Mouse (Mus musculus) liver, embryonic 15.5 days (tissue): ENCODE results near the gene Aldh1b1. TPM values are rescaled to one million over a fixed set of nuclear protein-coding genes. Genes with fewer than 3 reads are reported as not detected.

Experiments used
- ATAC-seq: fragments of 200-750 bp; cut with Nextera tagmentation; 2 replicates; pipeline ENCODE4 v1.8.0; 2017; ENCODE audit warnings: moderate number of reproducible peaks, mild to moderate bottlenecking, moderate library complexity; ENCODE audit not compliant: insufficient read depth
- H3K27ac ChIP-seq: fragments of 300-500 bp; sonication (generic); replicated peaks from 2 replicates; pipeline ENCODE4 v1.5.1; 2015; ENCODE audit warnings: mild to moderate bottlenecking, inconsistent platforms
- H3K27me3 ChIP-seq: fragments of 300-500 bp; sonication (generic); 2 replicates; pipeline ENCODE4 v1.6.1; 2015; ENCODE audit warnings: mild to moderate bottlenecking, inconsistent platforms
- H3K36me3 ChIP-seq: fragments of 300-500 bp; sonication (generic); replicated peaks from 2 replicates; pipeline ENCODE4 v1.6.1; 2015; ENCODE audit warnings: moderate library complexity, mild to moderate bottlenecking, inconsistent platforms
- H3K4me1 ChIP-seq: fragments of 300-500 bp; sonication (generic); replicated peaks from 2 replicates; pipeline ENCODE4 v1.6.1; 2015; ENCODE audit warnings: inconsistent platforms
- H3K4me2 ChIP-seq: fragments of 300-500 bp; sonication (generic); 2 replicates; pipeline ENCODE4 v1.6.1; 2015; ENCODE audit warnings: moderate library complexity, mild to moderate bottlenecking, inconsistent platforms
- H3K4me3 ChIP-seq: fragments of 300-500 bp; sonication (generic); replicated peaks from 2 replicates; pipeline ENCODE4 v1.5.1; 2015; ENCODE audit warnings: mild to moderate bottlenecking, inconsistent platforms
- H3K9ac ChIP-seq: fragments of 300-500 bp; sonication (generic); 2 replicates; pipeline ENCODE4 v1.6.1; 2015; ENCODE audit warnings: moderate library complexity, mild to moderate bottlenecking, inconsistent platforms
- H3K9me3 ChIP-seq: fragments of 300-500 bp; sonication (generic); replicated peaks from 2 replicates; pipeline ENCODE4 v1.6.1; 2016; ENCODE audit warnings: inconsistent platforms
- WGBS: fragments of 180-500 bp; shearing (Covaris S2); methylation state at CpG from one replicate; pipeline ENCODE4 v1.1.7; 2015; ENCODE audit warnings: mixed read lengths; ENCODE audit not compliant: insufficient replicate concordance; 5-methylcytosine and 5-hydroxymethylcytosine counted together
- polyA plus RNA-seq: library from polyadenylated mRNA; unstranded; fragments of >200 nt; fragmentation: Nextera tagmentation; extraction: Ambion mirVana; gene quantifications from 2 replicates; pipeline ENCODE4 v1.2.1, GENCODE M21; 2015

Gene Aldh1b1
- polyA plus RNA-seq, 1 experiment from 2014 or later = 84.6 TPM

GRCm38 (mm10) chr4:45829907-45830759, 31.3 kb downstream of the Aldh1b1 start:
- H3K36me3 ChIP-seq = no peaks in the 10 kb centered on the region
- 47% methylated on average over 13 of the region's 13 CpGs for WGBS
- no peaks in the 10 kb centered on the region; the same call in 1 of the 2 replicates for H3K4me1 ChIP-seq
- no peaks in the 10 kb centered on the region for H3K9me3 ChIP-seq
- no peak overlapping the region for H3K27ac ChIP-seq
- H3K9ac ChIP-seq = no peak overlapping the region
- H3K4me2 ChIP-seq = no peak overlapping the region
- ATAC-seq = no peak
- no peak overlapping the region for H3K4me3 ChIP-seq
- H3K27me3 ChIP-seq = peaks cover 58% of the 10 kb centered on the region

GRCm38 (mm10) chr4:45831996-45832395, 33.2 kb downstream of the Aldh1b1 start:
- Histone ChIP-seq H3K4me2 (no peak overlapping the region), H3K4me3 (no peak overlapping the region), H3K9ac (no peak overlapping the region), H3K36me3 (no peaks in the 10 kb centered on the region), H3K27ac (no peak overlapping the region), H3K4me1 (no peaks in the 10 kb centered on the region), H3K9me3 (no peaks in the 10 kb centered on the region), H3K27me3 (peaks cover 39% of the 10 kb centered on the region)
- no peak for ATAC-seq
- WGBS = 73% methylated on average over 7 of the region's 7 CpGs

DNA sequence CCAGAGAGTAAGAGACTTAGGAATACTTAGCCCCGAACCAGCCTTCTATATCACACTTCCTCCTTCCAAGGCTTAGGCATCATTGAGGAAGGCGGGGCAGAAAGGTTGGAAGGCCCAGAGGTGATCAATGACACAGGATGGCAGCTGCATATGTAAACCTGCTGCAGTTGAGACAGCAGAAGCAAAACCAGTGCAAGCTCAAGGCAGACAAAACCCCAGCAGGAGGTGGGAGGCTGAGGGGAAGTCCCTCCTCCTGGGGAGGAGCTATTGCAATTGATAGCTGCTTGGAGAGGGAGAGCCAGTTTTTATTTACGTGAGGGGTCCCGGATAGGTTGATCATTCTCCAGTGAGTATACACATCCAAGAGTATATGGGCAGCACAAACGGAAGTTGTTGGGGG, 34.6 kb downstream of the Aldh1b1 start:
- 30% methylated on average over 5 of the region's 5 CpGs for WGBS
- no peak overlapping the region for H3K4me3 ChIP-seq
- H3K9ac ChIP-seq = no peak overlapping the region
- H3K36me3 ChIP-seq = no peaks in the 10 kb centered on the region
- no peak for ATAC-seq
- H3K27me3 ChIP-seq = peaks cover 25% of the 10 kb centered on the region
- H3K4me1 ChIP-seq = no peaks in the 10 kb centered on the region
- no peak overlapping the region for H3K4me2 ChIP-seq
- H3K27ac ChIP-seq = no peak overlapping the region
- H3K9me3 ChIP-seq = no peaks in the 10 kb centered on the region

- H3K9me3 ChIP-seq = no peaks in the 10 kb centered on the region
- no peak overlapping the region for H3K4me3 ChIP-seq
- 40% methylated on average over 14 of the region's 14 CpGs for WGBS
- no peak overlapping the region for H3K4me2 ChIP-seq
- peaks cover 6% of the 10 kb centered on the region; the same call in 1 of the 2 replicates for H3K4me1 ChIP-seq
- no peaks in the 10 kb centered on the region; the same call in 1 of the 2 replicates for H3K27me3 ChIP-seq
- no peaks in the 10 kb centered on the region for H3K36me3 ChIP-seq
- ATAC-seq = no peak
- no peak overlapping the region for H3K27ac ChIP-seq
- H3K9ac ChIP-seq = no peak overlapping the region
Observed at GRCm38 (mm10) chr4:45844355-45844754, 45.5 kb downstream of the Aldh1b1 start.

DNA sequence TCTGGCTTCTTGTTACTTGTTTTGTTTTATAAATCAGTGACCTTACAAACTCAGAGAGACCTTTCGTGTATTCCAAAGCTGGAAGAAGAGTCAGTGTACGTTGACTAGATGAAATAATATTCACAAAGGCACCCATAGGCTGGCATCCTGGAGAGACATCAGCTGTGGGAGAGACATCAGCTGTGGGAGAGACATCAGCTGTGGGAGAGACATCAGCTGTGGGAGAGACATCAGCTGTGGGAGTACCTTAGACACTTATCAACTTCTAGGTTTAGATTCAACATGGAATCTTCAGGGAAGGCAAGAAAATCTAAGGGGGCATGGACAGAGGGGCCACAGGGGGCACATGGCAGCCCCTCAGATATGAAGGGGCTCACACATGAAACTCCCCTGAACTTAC, 47.4 kb downstream of the Aldh1b1 start:
- Histone ChIP-seq H3K9ac (no peak overlapping the region), H3K4me2 (no peak overlapping the region), H3K9me3 (no peaks in the 10 kb centered on the region), H3K4me3 (no peak overlapping the region), H3K27ac (no peak overlapping the region), H3K36me3 (no peaks in the 10 kb centered on the region), H3K4me1 (peaks cover 7% of the 10 kb centered on the region; the same call in 1 of the 2 replicates), H3K27me3 (no peaks in the 10 kb centered on the region; the same call in 1 of the 2 replicates)
- ATAC-seq = no peak
- 62% methylated on average over 2 of the region's 2 CpGs for WGBS

- no peaks in the 10 kb centered on the region; the same call in 1 of the 2 replicates for H3K27me3 ChIP-seq
- WGBS = 24% methylated on average over 10 of the region's 10 CpGs
- peaks cover 11% of the 10 kb centered on the region; the same call in 1 of the 2 replicates for H3K4me1 ChIP-seq
- peak within 1 kb of the TSS; percentile 41 for H3K4me3 ChIP-seq
- no peak within 1 kb of the TSS for H3K9ac ChIP-seq
- H3K4me2 ChIP-seq = peak within 1 kb of the TSS; percentile 39
- H3K9me3 ChIP-seq = no peaks in the 10 kb centered on the region
- ATAC-seq = no peak
- H3K36me3 ChIP-seq = no peaks in the 10 kb centered on the region
- peak within 1 kb of the TSS; percentile 69 for H3K27ac ChIP-seq
Observed at GRCm38 (mm10) chr4:45848109-45848824, 49.4 kb downstream of the Aldh1b1 start, which contains the start of gene Stra6l. TSS of gene Stra6l (plus strand) at chr4:45848664.

DNA sequence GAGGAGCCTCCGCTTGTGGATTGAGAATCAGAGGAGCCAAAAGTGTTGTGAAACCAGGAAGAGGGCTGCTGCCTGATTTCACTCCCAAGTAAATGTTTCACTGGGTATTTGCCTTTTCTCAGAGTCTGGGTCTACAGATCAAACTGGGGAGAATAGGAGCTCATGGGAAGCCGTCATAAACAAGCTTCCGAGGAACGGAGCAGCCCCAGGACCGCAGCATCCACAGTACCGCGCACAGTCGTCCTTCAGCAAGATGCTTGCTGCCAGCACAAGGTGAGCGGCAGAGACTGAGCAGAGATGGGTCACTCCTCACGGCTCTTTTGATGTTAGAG, 50.0 kb downstream of the Aldh1b1 start:
- Histone ChIP-seq H3K4me3 (peak overlapping the region; percentile 41), H3K4me1 (peaks cover 11% of the 10 kb centered on the region; the same call in 1 of the 2 replicates), H3K36me3 (no peaks in the 10 kb centered on the region), H3K9ac (no peak overlapping the region), H3K27ac (peak overlapping the region; percentile 69), H3K9me3 (no peaks in the 10 kb centered on the region), H3K27me3 (no peaks in the 10 kb centered on the region; the same call in 1 of the 2 replicates), H3K4me2 (peak overlapping the region; percentile 39)
- 0 out of 2 replicates have a peak, but pooled peaks have one; percentile 31 for ATAC-seq
- 20% methylated on average over 10 of the region's 10 CpGs for WGBS

DNA sequence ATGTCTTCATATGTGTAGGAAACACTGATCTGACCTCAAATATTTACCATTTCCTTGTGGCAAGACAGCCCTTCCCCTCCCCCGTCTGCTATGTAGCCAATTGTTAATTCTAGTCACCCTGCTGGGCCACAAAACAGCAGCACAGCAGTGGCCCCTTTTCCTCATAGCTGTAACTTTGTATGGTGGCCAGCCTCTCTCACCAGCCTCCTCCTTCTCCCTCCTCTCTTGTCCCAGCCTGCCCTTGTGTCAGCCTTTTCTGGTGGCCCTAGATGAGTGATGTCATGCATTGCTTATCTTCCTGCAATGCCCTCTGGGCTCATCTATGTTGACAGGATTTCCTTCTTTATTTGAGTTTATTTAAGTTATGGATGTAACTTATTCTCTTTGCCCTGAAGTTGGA, 50.6 kb downstream of the Aldh1b1 start:
- H3K9ac ChIP-seq = no peak overlapping the region
- H3K27me3 ChIP-seq = no peaks in the 10 kb centered on the region; the same call in 1 of the 2 replicates
- H3K36me3 ChIP-seq = no peaks in the 10 kb centered on the region
- H3K9me3 ChIP-seq = no peaks in the 10 kb centered on the region
- H3K4me3 ChIP-seq = peak overlapping the region; percentile 41
- no peak for ATAC-seq
- H3K27ac ChIP-seq = 0 out of 2 replicates have a peak overlapping the region, but pooled peaks have one; percentile 69
- 22% methylated on average over 1 of the region's 1 CpGs for WGBS
- H3K4me1 ChIP-seq = peaks cover 11% of the 10 kb centered on the region; the same call in 1 of the 2 replicates
- peak overlapping the region; percentile 39 for H3K4me2 ChIP-seq

GRCm38 (mm10) chr4:45851640-45852051, 52.8 kb downstream of the Aldh1b1 start:
- H3K9ac ChIP-seq = no peak overlapping the region
- H3K4me3 ChIP-seq = no peak overlapping the region
- ATAC-seq = peak; percentile 81
- no peaks in the 10 kb centered on the region for H3K36me3 ChIP-seq
- no peaks in the 10 kb centered on the region; the same call in 1 of the 2 replicates for H3K27me3 ChIP-seq
- H3K9me3 ChIP-seq = no peaks in the 10 kb centered on the region
- H3K4me2 ChIP-seq = no peak overlapping the region
- peaks cover 11% of the 10 kb centered on the region; the same call in 1 of the 2 replicates for H3K4me1 ChIP-seq
- WGBS = 36% methylated on average over 3 of the region's 3 CpGs
- H3K27ac ChIP-seq = no peak overlapping the region

- H3K9ac ChIP-seq = no peak overlapping the region
- peaks cover 4% of the 10 kb centered on the region; the same call in 1 of the 2 replicates for H3K4me1 ChIP-seq
- no peaks in the 10 kb centered on the region for H3K9me3 ChIP-seq
- H3K4me2 ChIP-seq = no peak overlapping the region
- no peak overlapping the region for H3K27ac ChIP-seq
- WGBS = 62% methylated on average over 15 of the region's 15 CpGs
- H3K36me3 ChIP-seq = no peaks in the 10 kb centered on the region
- H3K4me3 ChIP-seq = no peak overlapping the region
- no peak for ATAC-seq
- H3K27me3 ChIP-seq = no peaks in the 10 kb centered on the region; the same call in 1 of the 2 replicates
Observed at GRCm38 (mm10) chr4:45853496-45854246, 54.8 kb downstream of the Aldh1b1 start.
